Mouse (Mus musculus): ENCODE results near the gene Olfr611. TPM values are rescaled to one million over a fixed set of nuclear protein-coding genes. Genes with fewer than 3 reads are reported as not detected.
"Not testable (repeated sequence)": the region's sequence is repeated elsewhere in the genome, so short reads cannot be mapped to it uniquely, and the experiment has no call there.

The Olfr611 gene
- not detected for total RNA-seq (2021)
- long read RNA-seq, experiment 1: 0 reads
- long read RNA-seq, experiment 2: 0 reads

DNA sequence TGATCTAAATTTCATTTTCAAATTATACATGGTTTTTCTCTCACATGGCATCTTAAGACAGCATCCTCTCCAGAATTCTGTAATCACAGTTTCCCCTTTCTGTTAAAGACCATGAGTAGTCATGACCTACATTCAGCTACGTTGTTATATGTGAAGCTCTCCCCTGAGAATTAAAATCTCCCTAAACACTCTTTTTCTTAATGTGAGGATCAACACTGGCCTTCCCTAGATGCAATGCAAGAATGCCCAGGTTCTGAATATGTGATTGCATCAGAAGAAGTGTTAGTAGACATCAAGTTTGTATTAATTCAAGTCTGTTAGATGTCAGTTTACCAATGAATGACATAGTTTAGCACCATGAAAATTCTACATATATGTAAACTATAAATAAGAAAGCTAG, at the start of gene Olfr611:
Gene Olfr611 (minus strand): TSS at position 101 of the 400 bp plus-strand sequence.
- intact Hi-C loops (cut with DNase I); DNase-seq: not testable (repeated sequence)

GRCm38 (mm10) chr7:103569043-103569442, 48.4 kb upstream of the Olfr611 start, which contains the start of gene Olfr616:
Olfr616 (minus strand) TSS chr7:103569143.
- intact Hi-C loops (cut with DNase I): no loop called here
- no peak for DNase-seq

DNA sequence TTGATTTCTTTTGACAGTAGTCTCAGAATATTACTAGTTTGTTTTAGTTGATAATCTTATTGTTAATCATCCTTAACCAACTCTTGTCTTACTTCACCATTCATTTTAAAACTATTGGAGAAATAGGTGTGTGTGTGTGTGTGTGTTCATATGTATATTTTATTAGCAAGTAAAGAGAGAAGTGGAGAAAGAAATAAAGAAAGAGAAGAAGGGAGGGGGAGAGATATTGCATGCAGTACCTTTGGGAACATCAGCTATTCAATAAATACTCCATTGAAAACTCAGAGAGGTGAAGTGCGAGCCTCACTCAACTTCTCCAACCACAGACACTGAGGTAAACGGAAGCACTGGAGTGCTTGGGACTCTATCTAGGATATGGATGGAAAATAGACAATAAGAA, 35.1 kb upstream of the Olfr611 start, which contains the start of gene Olfr615:
Gene Olfr615 (plus strand): TSS at position 301 of the 400 bp plus-strand sequence.
- intact Hi-C loops (cut with DNase I): no loop called here
- DNase-seq: no peak

DNA sequence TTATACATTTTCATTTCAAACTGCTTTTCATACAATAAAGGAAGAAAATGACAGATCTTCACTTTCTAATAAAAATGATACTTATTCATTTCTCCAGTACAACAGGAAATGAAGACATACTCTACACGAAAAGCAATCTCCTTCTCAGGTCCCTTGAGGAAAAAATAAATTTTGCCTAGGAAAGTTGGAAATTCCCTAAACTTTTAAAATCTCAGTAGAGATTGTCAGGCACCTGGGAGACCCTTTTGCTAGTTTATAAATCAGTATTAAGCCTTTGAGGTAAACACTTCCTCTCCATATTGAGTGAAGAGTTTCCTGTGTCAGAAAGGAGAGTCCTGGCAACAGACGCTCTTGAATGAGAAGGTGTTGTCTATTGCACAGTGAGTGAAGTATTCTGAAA, 27.1 kb upstream of the Olfr611 start, which contains the start of gene Olfr613:
Gene Olfr613 (plus strand): TSS at position 301 of the 400 bp plus-strand sequence.
- intact Hi-C loops (cut with DNase I): no loop called here

GRCm38 (mm10) chr7:103542617-103543016, 22.0 kb upstream of the Olfr611 start, which contains the start of gene Olfr612:
Olfr612 (minus strand) TSS chr7:103542717.
- intact Hi-C loops (cut with DNase I); DNase-seq: not testable (repeated sequence)

More for the DNA sequence above, 27.1 kb upstream of the Olfr611 start, which contains the start of gene Olfr613:
- no peak for DNase-seq

DNA sequence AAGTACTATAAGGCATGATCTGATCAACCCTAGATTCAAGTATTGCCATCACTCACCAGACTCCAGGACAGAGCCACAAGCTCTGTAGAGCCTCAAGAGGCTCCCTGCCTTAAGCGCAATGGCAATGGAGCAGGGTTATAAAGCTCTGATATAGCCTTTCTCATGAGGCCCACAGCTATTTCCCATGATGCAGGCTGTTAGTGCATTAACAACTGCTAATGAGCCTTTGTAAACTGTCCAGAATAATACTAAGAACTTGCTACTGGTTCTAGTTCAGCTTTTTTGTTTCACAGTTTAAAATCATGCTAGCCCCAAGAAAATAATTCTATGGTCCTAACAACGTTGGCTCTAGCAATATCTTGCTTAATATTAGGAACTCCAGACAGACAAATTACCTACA, 8.6 kb downstream of the Olfr611 start, which contains the start of gene Olfr610:
Gene Olfr610 (minus strand): TSS at position 101 of the 400 bp plus-strand sequence.
- DNase-seq: no peak
- intact Hi-C loops (cut with DNase I): no loop called here

GRCm38 (mm10) chr7:103497962-103498361, 22.7 kb downstream of the Olfr611 start, which contains the start of gene Olfr609:
Olfr609 (minus strand) TSS chr7:103498062.
- intact Hi-C loops (cut with DNase I): no loop called here
- DNase-seq: no peak

DNA sequence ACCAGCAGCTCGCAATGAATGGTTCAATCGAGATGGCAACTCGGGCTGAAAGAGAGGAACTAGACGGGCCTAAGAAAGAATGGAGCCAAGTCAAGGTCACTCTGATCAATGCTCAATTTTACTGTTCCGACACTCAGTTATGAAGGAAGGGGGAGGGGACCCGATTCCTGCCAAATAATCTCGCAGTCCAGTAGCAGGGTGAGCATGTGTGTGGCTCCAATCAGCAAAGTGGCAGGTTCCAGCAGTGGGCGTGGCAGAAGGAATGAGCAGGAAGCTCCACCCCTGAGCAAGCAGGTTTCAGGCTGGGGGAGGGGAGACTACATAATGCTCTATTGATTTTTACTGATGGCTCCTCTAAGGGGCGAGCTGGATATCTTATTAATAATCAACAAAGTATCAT, 43.5 kb downstream of the Olfr611 start:
- DNase-seq; intact Hi-C loops (cut with DNase I): not testable (repeated sequence)

GRCm38 (mm10) chr7:103469577-103469976, 51.1 kb downstream of the Olfr611 start, which contains the start of gene Olfr608:
Olfr608 (plus strand) TSS chr7:103469877.
- intact Hi-C loops (cut with DNase I): no loop called here
- DNase-seq: no peak

Other genes with a start within 250 kb of the Olfr611 start
- not detected for gene Olfr596, start 215.2 kb downstream of the Olfr611 start, total RNA-seq (2021)
- gene Olfr597, start 204.5 kb downstream of the Olfr611 start, total RNA-seq (2021): not detected
- gene Olfr598, start 197.3 kb downstream of the Olfr611 start, total RNA-seq (2021): not detected
- gene Olfr599, start 184.9 kb downstream of the Olfr611 start, total RNA-seq (2021): not detected
- gene Olfr600, start 171.2 kb downstream of the Olfr611 start, total RNA-seq (2021): not detected
- not detected for gene Olfr601, start 158.2 kb downstream of the Olfr611 start, total RNA-seq (2021)
- not detected for gene Olfr603, start 134.7 kb downstream of the Olfr611 start, total RNA-seq (2021)
- gene Usp17lc, start 105.8 kb downstream of the Olfr611 start, total RNA-seq (2021): not detected
- not detected for gene Olfr605, start 75.4 kb downstream of the Olfr611 start, total RNA-seq (2021)
- gene Olfr606, start 71.8 kb downstream of the Olfr611 start, total RNA-seq (2021): not detected
- gene Olfr607, start 56.7 kb downstream of the Olfr611 start, total RNA-seq (2021): not detected
- not detected for gene Olfr608, start 51.0 kb downstream of the Olfr611 start, total RNA-seq (2021)
- gene Olfr609, start 22.8 kb downstream of the Olfr611 start, total RNA-seq (2021): not detected
- not detected for gene Olfr610, start 8.7 kb downstream of the Olfr611 start, total RNA-seq (2021)
- gene Olfr612, start 21.9 kb upstream of the Olfr611 start, total RNA-seq (2021): not detected
- gene Olfr613, start 27.2 kb upstream of the Olfr611 start, total RNA-seq (2021): not detected
- gene Olfr615, start 35.2 kb upstream of the Olfr611 start, total RNA-seq (2021): not detected
- not detected for gene Olfr616, start 48.3 kb upstream of the Olfr611 start, total RNA-seq (2021)
- not detected for gene Olfr617, start 52.2 kb upstream of the Olfr611 start, total RNA-seq (2021)
- gene Olfr618, start 69.3 kb upstream of the Olfr611 start, total RNA-seq (2021): not detected
- gene Olfr619, start 79.7 kb upstream of the Olfr611 start, total RNA-seq (2021): not detected
- gene Olfr620, start 91.7 kb upstream of the Olfr611 start, total RNA-seq (2021): not detected
- gene Olfr622, start 121.9 kb upstream of the Olfr611 start, total RNA-seq (2021): not detected
- not detected for gene Olfr623, start 142.9 kb upstream of the Olfr611 start, total RNA-seq (2021)
- not detected for gene Olfr624, start 150.3 kb upstream of the Olfr611 start, total RNA-seq (2021)
- gene Olfr625-ps1, start 161.9 kb upstream of the Olfr611 start, total RNA-seq (2021): not detected
- not detected for gene Olfr243, start 193.8 kb upstream of the Olfr611 start, total RNA-seq (2021)
- not detected for gene Olfr628, start 209.5 kb upstream of the Olfr611 start, total RNA-seq (2021)
- not detected for gene Olfr629, start 224.1 kb upstream of the Olfr611 start, total RNA-seq (2021)
- gene Olfr630, start 236.5 kb upstream of the Olfr611 start, total RNA-seq (2021): not detected

Data from gastrocnemius, postnatal 36 days (tissue).